ENCODE assay signal across 17 mouse cellular contexts in the genomic region with DNA sequence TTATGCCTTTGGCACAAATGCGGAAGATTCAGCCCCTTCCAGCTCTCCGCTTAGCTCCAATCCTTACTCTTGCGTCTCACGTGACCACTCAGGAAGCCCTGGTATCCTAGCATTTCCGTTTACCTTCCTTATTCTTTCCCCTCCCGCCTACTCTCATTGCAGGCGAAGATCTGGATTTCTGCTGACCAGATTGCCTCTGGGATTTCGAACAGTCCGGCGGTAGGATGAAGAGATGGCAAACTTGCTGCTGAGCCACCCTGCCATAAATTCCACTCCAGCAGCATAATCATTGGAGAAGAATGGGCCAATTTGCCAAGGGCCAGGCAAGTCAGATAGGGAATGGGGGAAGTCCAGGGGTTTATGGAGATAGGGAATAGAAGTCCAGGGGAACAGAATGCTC.
"Had no signal": no experiment of that assay in that cellular context is flagged by ENCODE, and none has a peak within 500 bp of the region (broad histone marks: within the 10 kb centered on the region; RNA-seq: fewer than 3 reads in every experiment).

No protein-coding gene starts in this region.

- H3K4me3 ChIP-seq: limb, embryonic 13.5 days; megakaryocyte, embryonic 14.5 days; midbrain, embryonic 10.5 days; midbrain, embryonic 13.5 days; myocyte; neural tube, embryonic 13.5 days had no signal

- H3K36me3 ChIP-seq: limb, embryonic 13.5 days; midbrain, embryonic 10.5 days; midbrain, embryonic 13.5 days; neural tube, embryonic 13.5 days had no signal

- H3K27me3 ChIP-seq: limb, embryonic 13.5 days; megakaryocyte, embryonic 14.5 days; midbrain, embryonic 13.5 days; neural tube, embryonic 13.5 days had no signal

- ATAC-seq: liver, postnatal 0 days; lung, postnatal 0 days; midbrain, embryonic 13.5 days; midbrain, embryonic 16.5 days had no signal

- H3K9ac ChIP-seq: limb, embryonic 13.5 days; liver, embryonic 14.5 days; liver, postnatal 0 days; lung, embryonic 14.5 days; midbrain, embryonic 13.5 days; neural tube, embryonic 13.5 days had no signal

- H3K4me2 ChIP-seq: limb, embryonic 13.5 days; lung, embryonic 14.5 days; midbrain, embryonic 13.5 days; neural tube, embryonic 13.5 days had no signal

- H3K27ac ChIP-seq: limb, embryonic 13.5 days; liver, embryonic 14.5 days; midbrain, embryonic 10.5 days; midbrain, embryonic 13.5 days; neural tube, embryonic 13.5 days had no signal

- H3K4me1 ChIP-seq: megakaryocyte, embryonic 14.5 days; midbrain, embryonic 10.5 days; midbrain, embryonic 13.5 days; neural tube, embryonic 13.5 days had no signal

- H3K9me3 ChIP-seq: limb, embryonic 13.5 days; megakaryocyte, embryonic 14.5 days; midbrain, embryonic 10.5 days; midbrain, embryonic 13.5 days; neural tube, embryonic 13.5 days had no signal

- DNase-seq: kidney, adult 9 months; kidney, postnatal 14 days; kidney, postnatal 4 days; left cerebral cortex, postnatal 4 days; liver, postnatal 0 days; lung, embryonic 14.5 days; thymus, adult 18-20 months; thymus, postnatal 36 days had no signal
